Mouse (Mus musculus): ENCODE data around the gene Adora2a. TPM values are rescaled to one million over a fixed set of nuclear protein-coding genes. Genes with fewer than 3 reads are reported as not detected.

Gene Adora2a
- polyA plus RNA-seq, 1 experiment from 2014 or later: 6.9 TPM

DNA sequence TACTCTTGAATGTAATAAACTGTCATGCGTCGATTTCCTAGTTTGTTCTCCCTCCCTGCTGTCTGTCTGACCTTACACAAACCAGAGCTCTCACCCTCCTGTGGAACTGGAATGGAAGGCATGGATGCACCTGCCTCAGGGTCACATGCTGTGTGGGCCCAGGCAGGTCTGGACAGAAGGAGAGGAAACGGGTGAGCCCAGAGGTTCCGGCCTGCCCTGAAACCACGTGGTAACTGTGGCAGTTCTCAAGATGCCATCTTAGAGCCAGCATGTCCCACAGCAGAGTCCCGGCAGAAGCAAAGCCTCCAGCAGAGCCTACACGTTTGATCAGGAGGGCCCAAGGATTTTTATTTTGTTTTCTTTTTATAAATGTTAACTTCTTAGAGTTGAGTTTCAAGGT is 4.3 kb upstream of the Adora2a start:
- DNase-seq (ENCODE audit: low spot score): no peak

GRCm38 (mm10) chr10:75314190-75314980 is 2.3 kb upstream of the Adora2a start:
- DNase-seq (ENCODE audit: low spot score): no peak

GRCm38 (mm10) chr10:75315756-75316155 is 921 bp upstream of the Adora2a start:
- DNase-seq (ENCODE audit: low spot score): no peak

DNA sequence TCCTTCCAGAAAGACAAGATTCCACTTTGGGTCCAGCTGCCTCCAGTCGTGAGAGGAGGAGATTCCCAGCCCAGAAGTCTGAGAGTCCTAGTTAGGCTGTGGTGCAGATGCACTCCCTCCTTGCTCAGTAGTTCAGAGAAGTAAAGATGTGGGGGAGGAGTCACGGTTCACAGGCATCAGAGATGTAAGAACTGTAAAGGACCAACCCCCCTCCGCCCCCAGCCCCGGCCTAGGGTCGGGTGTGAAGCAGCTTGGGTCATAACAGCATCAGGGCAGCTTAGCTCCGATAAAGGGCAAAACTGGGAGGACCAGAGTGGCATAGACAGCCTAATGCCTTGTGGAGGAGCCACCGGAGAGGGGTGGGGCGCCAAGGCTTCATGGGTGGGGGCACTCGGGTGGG is 205 bp upstream of the Adora2a start:
- peak; percentile 61 for DNase-seq (ENCODE audit: low spot score)

DNA sequence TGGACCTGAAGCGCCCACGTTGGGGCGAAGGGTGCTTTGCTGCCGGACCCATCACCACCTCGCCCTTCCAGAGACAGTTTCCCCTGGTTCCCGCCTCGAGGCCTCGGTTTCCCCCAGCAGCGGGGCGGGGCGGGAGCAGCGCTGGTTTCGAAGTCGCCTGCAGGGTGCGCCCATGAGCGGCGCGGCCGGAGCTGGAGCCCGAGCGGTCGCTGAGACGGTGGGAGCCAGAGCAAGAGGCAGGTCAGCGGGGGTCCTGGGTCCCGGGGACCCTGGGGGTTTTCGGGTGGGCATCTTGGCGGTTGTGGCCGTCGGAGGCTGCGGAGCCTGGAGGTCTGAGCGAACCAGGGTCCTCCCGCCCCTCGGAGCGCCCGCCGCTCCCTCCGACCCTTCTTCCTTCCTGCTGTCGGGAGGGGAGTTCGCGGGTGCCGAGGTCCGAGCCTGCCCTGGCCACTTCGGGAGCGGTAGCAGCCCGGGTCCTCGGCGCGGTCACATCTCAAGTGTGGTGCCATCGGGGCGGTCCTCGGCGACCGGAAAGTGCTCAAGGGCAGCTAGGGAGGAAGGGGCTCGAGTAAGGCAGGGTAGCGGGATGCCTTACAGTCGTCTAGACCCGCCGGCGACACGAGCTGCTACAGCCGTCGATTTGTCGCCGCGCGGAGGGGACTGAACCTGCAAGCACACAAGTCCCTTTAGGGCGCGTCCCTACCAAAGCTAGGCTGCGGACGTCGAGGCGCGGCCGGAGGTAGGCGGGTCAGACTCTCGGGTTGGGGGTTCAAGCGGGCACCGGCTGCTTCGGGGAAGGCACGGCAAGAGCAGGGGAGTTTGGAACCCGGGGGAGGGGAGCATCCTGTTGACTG is 458 bp downstream of the Adora2a start:
- DNase-seq (ENCODE audit: low spot score): peak; percentile 69

- DNase-seq (ENCODE audit: low spot score): no peak
These were observed 1.5 kb downstream of the Adora2a start for GRCm38 (mm10) chr10:75318206-75318605.

- DNase-seq (ENCODE audit: low spot score): peak; percentile 86
These were observed 3.6 kb downstream of the Adora2a start for GRCm38 (mm10) chr10:75320321-75320720.

GRCm38 (mm10) chr10:75322966-75323365 is 6.3 kb downstream of the Adora2a start:
- DNase-seq (ENCODE audit: low spot score): no peak

- no peak for DNase-seq (ENCODE audit: low spot score)
These were observed 7.3 kb downstream of the Adora2a start for GRCm38 (mm10) chr10:75323986-75324385.

DNA sequence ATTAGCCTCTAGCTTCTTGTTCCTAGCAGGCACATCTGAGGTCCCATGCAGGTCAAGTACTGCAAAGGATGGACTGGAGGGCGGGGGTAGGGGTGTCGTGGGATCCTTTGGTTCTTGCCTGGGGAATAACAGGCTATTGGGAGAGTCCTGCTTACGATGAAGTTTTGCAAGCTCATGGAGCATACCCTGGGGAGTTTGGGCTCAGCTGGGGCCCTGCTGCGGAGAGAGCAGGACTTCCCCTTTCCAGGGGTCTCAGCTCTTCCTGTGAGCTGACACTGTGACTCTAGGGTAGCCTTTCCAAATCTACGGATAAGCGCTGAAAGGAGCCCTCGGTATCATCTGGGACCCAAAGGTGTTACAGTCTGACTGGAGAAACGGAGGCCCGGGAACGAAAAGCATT is 7.7 kb downstream of the Adora2a start:
- DNase-seq (ENCODE audit: low spot score): no peak

DNA sequence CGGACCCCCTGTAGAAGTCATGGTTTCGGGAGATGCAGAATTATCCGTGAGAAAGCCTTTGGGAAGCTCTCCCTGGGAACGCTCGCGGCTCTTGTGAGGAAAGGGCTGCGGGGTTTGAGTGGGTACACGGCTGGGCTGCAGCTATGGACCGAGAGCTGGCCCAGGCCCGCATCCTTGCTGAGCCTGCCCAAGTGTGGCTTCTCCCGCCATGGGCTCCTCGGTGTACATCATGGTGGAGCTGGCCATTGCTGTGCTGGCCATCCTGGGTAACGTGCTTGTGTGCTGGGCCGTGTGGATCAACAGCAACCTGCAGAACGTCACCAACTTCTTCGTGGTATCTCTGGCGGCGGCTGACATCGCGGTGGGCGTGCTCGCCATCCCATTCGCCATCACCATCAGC is 9.1 kb downstream of the Adora2a start:
- no peak for DNase-seq (ENCODE audit: low spot score)

DNA sequence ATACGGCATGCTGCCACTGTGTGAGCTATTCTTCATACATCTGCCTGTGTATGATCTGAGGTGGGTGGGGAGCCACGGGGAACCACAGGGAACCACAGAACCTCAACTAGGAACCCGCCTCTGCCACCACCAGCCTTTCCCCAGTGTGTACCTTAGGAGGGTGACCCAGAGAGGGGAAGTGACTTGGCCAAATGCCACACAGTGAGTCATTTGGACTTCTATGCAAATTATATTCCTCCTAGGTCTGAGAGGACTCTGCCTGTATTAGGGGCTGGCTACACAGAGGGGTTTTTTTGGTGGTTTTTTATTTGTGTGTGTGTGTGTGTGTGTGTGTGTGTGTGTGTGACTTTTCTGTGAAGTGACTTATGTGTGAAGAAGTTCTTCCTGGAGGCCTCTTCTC is 9.9 kb downstream of the Adora2a start:
- peak; percentile 21 for DNase-seq (ENCODE audit: low spot score)

DNA sequence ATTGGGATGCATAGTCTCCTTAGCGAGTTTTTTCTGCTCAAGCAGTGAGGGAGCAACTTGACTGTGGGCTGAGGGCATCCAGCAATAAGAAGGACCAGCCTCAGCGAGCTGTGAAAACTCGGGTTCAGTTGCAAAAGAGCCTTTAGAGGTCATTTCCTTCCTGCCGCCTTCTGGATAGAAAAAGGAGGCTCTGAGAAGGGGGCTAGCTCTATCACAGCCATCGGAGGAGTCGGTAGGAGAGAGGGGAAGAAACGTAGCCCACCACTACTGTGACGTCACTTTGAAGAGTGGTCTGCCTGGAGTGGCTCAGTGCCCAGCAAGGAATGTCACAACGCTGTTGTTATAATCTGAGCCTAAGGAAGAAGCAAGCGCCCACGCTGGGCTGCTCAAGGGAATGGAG is 10.4 kb downstream of the Adora2a start:
- DNase-seq (ENCODE audit: low spot score): no peak

- no peak for DNase-seq (ENCODE audit: low spot score)
These were observed 11.6 kb downstream of the Adora2a start for GRCm38 (mm10) chr10:75328201-75328704.

GRCm38 (mm10) chr10:75332268-75332667 is 15.6 kb downstream of the Adora2a start:
- no peak for DNase-seq (ENCODE audit: low spot score)

GRCm38 (mm10) chr10:75333176-75333776 is 16.6 kb downstream of the Adora2a start:
- DNase-seq (ENCODE audit: low spot score): no peak

DNA sequence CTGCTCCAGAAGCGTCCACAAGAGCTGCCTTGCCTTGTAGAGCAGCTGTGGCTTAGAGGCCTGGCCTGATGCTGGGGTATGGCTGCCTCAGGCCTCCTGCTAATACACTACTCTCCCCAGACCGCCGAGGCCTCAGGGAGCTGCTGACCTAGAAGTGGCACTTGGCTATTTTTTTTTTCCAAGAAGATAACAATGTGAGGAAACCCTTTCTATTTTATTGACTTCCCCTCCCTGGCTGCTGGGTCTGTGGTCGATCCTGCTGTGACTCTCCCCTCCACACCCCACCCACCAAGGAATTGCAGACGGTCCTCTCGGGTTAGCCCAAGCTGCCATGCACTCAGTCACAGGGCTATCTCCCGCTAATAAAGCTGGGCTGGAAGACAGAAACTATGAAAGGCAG is 17.5 kb downstream of the Adora2a start:
- DNase-seq (ENCODE audit: low spot score): no peak

GRCm38 (mm10) chr10:75335075-75335474 is 18.4 kb downstream of the Adora2a start:
- no peak for DNase-seq (ENCODE audit: low spot score)

- no peak for DNase-seq (ENCODE audit: low spot score)
These were observed 20.6 kb downstream of the Adora2a start for GRCm38 (mm10) chr10:75337231-75337630.

GRCm38 (mm10) chr10:75338852-75339251 is 22.2 kb downstream of the Adora2a start:
- DNase-seq (ENCODE audit: low spot score): no peak

DNA sequence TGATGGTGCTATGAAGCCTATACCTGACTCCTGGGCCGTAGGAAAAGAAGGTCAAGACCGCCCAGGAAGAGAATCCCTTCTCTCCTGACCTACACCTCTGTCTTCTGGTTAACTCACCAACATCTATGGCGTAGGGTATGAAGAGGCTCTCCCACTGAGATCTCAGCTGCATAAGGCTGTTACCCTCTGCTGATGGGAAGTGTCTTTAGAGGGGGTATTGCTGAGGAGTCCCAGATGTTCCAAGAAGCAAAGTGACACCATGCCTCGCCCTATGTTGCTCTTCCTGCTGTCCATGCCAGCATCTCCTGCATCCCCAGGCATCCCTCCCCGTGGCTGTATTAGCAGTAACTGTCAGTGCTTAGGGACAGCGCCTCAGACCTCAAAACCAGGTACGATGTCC is 22.7 kb downstream of the Adora2a start:
- DNase-seq (ENCODE audit: low spot score): no peak

- DNase-seq (ENCODE audit: low spot score): peak; percentile 23
These were observed 25.3 kb downstream of the Adora2a start for GRCm38 (mm10) chr10:75341936-75342335.

Measured in thymus, postnatal 0 days (tissue).